Mouse (Mus musculus) small intestine, adult 2 months (tissue): Measurements from ENCODE around the gene Arpc2. TPM values are rescaled to one million over a fixed set of nuclear protein-coding genes. Genes with fewer than 3 reads are reported as not detected.

Source experiments
- H3K27ac ChIP-seq: fragments of 200-500 bp; 2 replicates; pipeline ENCODE4 v1.5.1; 2012; ENCODE audit warnings: low read depth, low read length, control low read depth, inconsistent platforms; ENCODE audit not compliant: insufficient read depth
- H3K27me3 ChIP-seq: fragments of 200-500 bp; 2 replicates; pipeline ENCODE4 v1.6.1; 2012; ENCODE audit warnings: mild to moderate bottlenecking, moderate library complexity, low read length, inconsistent platforms; ENCODE audit not compliant: control insufficient read depth, insufficient read depth
- H3K36me3 ChIP-seq: fragments of 200-500 bp; 2 replicates; pipeline ENCODE4 v1.6.1; 2012; ENCODE audit warnings: mild to moderate bottlenecking, low read length, control low read depth, inconsistent platforms; ENCODE audit not compliant: control insufficient read depth, insufficient read depth
- H3K4me1 ChIP-seq: fragments of 200-500 bp; 2 replicates; pipeline ENCODE4 v1.6.1; 2012; ENCODE audit warnings: low read length, inconsistent platforms, mixed read lengths; ENCODE audit not compliant: control insufficient read depth, insufficient read depth, insufficient read length
- H3K4me3 ChIP-seq: fragments of 200-500 bp; 2 replicates; pipeline ENCODE4 v1.5.1; 2012; ENCODE audit warnings: low read depth, mild to moderate bottlenecking, control low read depth, inconsistent platforms, low read length, moderate library complexity
- CTCF ChIP-seq: fragments of 200-500 bp; IDR thresholded peaks from 2 replicates; pipeline ENCODE4 v1.5.1; 2012; ENCODE audit warnings: low read depth, mild to moderate bottlenecking, control low read depth, inconsistent platforms, low read length, moderate library complexity, mixed read lengths; ENCODE audit not compliant: insufficient replicate concordance, insufficient read length; ENCODE audit errors: extremely low read depth
- POLR2A ChIP-seq: fragments of 200-500 bp; IDR thresholded peaks from 2 replicates; pipeline ENCODE4 v1.6.1; 2012; ENCODE audit warnings: low read depth, mild to moderate bottlenecking, control low read depth, inconsistent platforms, low read length, moderate library complexity
- WGBS: fragments of 180-500 bp; shearing (Covaris S2); methylation state at CpG from one replicate; pipeline ENCODE4 v1.1.7; 2018; 5-methylcytosine and 5-hydroxymethylcytosine counted together
- polyA plus RNA-seq: library from polyadenylated mRNA; depleted of rRNA; stranded (reverse); fragments of >200 nt; gene quantifications from 2 replicates; pipeline ENCODE4 v1.2.3, GENCODE M21; 2012; rRNA removed

Gene Arpc2
- polyA plus RNA-seq, 1 experiment: 323 TPM

DNA sequence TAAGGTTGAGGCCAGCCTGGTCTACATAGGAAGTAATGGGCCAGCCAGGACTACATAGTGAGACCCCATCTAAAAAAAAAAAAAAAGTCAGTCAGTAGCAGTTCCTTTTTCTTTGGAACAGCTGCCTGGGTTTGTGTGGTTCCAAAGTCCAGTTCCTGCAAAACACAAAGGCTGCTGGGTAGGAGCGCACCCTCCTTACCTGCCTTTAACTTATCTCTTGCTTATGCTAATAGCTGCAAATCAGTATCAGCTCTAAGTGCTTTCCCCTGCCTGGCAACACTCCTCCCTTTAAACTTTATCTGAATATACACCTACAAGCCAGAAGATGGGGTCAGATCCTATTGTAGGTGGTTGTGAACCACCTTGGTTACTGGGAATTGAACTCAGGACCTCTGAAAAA is 71.3 kb downstream of the Arpc2 start:
- 19% methylated on average over 1 of the region's 1 CpGs for WGBS
- peak overlapping the region; percentile 52 for H3K27ac ChIP-seq
- H3K36me3 ChIP-seq: no peaks in the 10 kb centered on the region
- H3K27me3 ChIP-seq: no peaks in the 10 kb centered on the region
- TF ChIP-seq POLR2A (no peak), CTCF (no peak)
- H3K4me1 ChIP-seq: peaks cover 19% of the 10 kb centered on the region
- no peak overlapping the region for H3K4me3 ChIP-seq

DNA sequence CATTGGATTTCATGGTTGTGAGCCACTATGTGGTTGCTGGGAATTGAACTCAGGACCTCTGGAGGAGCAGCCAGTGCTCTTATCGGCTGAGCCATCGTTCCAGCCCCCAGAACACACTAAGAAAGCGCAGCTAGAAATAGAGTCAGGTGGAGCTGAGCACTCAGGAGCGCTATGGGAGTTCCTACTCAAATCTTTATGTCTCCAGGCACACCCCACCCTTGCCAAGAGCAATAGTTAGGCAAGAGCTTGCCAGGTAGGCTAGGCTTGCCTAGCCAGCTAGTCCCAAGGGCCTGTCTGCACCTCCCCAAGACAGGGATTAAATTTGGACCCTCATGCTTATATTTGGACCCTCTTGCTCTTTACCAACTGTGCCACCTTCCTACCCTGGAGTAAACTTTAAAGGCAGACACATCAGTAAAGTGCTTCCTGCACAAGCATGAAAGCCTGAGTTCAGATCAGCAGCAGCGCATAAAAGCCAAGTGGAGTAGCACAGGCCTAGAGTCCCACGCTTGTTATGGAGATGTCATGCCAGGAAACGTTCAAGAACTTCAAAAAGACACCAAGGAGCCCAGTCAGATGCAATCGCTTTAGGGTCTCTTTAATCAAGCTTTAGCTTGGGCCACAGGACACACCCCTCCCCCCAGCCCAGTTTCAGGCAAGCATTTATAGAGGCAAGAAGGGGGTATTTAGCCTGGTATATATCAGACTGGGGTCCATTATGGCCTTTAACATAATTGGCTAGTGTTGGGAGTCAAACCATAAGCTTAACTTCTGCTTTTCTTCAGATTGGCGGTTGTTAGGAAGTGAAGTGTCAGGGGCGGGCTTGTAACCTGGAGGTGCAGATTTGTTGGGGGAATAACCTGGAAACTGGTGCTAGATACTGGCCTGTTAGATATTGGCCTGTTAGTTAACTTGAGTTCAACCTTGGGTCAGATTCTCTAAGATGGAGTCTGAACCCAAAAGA is 72.4 kb downstream of the Arpc2 start:
- TF ChIP-seq POLR2A: no peak
- TF ChIP-seq CTCF: no peak
- H3K27ac ChIP-seq: peak overlapping the region; percentile 52
- peaks cover 16% of the 10 kb centered on the region; the same call in 1 of the 2 replicates for H3K4me1 ChIP-seq
- 77% methylated on average over 10 of the region's 10 CpGs for WGBS
- no peaks in the 10 kb centered on the region for H3K27me3 ChIP-seq
- H3K36me3 ChIP-seq: no peaks in the 10 kb centered on the region
- no peak overlapping the region for H3K4me3 ChIP-seq

DNA sequence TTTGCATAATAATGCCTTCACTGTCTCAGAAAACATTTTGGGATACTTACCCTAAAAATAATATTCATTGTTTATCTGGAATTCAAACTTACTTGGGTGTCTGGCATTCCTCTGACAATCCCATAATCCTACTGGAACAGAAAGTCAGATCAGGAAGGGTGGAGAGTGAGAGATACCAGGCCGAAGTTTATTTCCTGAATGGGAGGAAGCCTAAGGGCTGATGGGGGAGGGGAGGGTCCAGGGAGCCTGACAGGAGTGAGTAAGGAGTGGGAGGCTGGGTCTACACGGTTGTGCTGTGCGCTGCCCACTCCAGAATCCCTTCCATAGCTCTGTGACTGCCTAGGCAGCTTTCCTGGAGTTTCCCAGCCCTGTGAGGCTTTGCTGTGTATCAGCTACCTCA is 73.9 kb downstream of the Arpc2 start:
- H3K27ac ChIP-seq: peak overlapping the region; percentile 28; the same call in 1 of the 2 replicates
- H3K4me3 ChIP-seq: no peak overlapping the region
- no peak for TF ChIP-seq POLR2A
- TF ChIP-seq CTCF: no peak
- H3K27me3 ChIP-seq: no peaks in the 10 kb centered on the region
- WGBS: 32% methylated on average over 3 of the region's 3 CpGs
- H3K36me3 ChIP-seq: no peaks in the 10 kb centered on the region
- H3K4me1 ChIP-seq: peaks cover 16% of the 10 kb centered on the region; the same call in 1 of the 2 replicates

DNA sequence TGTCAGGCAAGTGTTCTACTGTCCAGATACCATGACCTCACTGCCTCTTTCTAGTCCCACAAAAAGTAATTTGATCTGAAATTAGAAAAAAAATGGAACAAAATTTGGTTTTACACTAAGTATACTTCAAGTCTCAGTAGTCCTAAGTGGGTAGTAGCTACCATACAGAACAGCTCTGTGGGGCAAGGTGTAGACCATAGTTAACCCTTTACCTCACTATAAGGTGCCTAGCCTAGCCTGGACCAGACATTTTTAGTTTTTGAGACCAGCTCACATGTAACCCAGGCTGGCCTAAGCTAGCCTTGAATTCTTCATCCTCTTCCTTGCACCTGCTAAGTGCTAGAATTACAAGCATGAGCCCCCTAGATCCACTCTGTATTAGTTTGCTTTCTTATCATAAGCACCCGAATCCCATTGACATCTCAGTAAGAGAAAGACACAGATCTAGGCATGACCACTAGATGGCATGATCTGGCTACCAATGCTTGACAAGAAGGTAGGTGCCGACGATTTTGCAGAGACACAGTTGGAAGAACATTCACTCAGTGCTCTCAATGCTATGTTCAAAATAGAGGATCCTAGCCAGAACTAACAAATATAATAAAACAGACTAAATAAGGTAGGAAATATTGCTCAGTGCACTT is 77.3 kb downstream of the Arpc2 start:
- H3K27me3 ChIP-seq: no peaks in the 10 kb centered on the region
- H3K27ac ChIP-seq: peak overlapping the region; percentile 36; the same call in 1 of the 2 replicates
- WGBS: under 1% methylated on average over 3 of the region's 3 CpGs
- no peaks in the 10 kb centered on the region for H3K36me3 ChIP-seq
- H3K4me1 ChIP-seq: peaks cover 8% of the 10 kb centered on the region; the same call in 1 of the 2 replicates
- no peak overlapping the region for H3K4me3 ChIP-seq
- TF ChIP-seq CTCF: no peak
- no peak for TF ChIP-seq POLR2A

DNA sequence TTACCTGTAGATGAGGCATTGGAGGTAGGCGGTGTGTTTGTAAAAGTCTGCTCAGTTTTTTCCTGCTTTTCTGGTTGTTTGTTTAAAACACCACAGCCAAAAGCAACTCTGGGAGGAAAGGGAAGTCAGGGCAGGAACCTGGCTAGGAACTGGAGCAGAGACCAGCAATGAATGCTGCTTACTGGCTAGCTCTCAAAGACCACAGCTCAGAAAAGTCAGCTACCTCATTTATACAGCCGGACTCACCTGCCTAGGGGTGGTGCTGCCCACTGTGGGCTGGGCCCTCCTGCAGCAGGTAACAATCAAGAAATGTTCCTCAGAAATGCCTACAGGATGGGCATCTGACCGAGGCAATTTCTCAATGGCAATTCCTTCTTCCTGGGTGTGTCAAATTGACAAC is 78.9 kb downstream of the Arpc2 start:
- 60% methylated on average over 3 of the region's 3 CpGs for WGBS
- no peak for TF ChIP-seq CTCF
- no peak for TF ChIP-seq POLR2A
- H3K27ac ChIP-seq: no peak overlapping the region
- H3K27me3 ChIP-seq: no peaks in the 10 kb centered on the region
- H3K36me3 ChIP-seq: no peaks in the 10 kb centered on the region
- peaks cover 3% of the 10 kb centered on the region; the same call in 1 of the 2 replicates for H3K4me1 ChIP-seq
- H3K4me3 ChIP-seq: no peak overlapping the region

DNA sequence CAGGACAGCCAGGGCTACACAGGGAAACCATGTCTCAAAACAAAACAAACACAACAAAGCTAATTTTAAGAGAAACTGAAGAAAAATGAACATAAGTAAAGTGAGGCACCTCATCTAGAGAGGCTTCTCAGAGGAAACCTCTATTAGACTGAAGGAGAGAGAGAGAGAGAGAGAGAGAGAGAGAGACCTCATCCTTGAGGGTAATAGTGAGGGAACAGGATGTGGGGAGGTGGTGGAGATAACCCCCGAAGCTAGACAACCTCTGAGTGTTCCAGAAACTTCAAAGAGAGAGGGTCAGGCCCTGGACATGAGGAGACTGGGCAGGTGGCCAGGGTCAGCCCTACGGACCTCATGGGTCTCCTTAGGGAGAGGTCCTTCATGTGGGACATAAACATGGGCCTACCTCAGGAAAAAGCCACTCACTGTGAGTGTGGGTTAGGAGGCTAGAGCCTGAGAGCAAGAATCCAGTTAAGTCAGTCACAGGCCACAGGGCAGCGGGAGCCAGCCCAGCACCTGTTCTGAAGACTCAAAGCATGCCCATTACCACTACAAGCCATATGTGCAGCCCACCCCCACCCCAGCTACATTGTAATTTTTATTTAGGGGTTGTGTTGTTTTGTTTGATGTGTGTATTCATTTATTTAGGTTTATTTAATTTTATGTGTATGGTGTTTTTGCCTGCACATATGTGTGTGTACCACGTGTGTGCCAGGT is 80.4 kb downstream of the Arpc2 start:
- Histone ChIP-seq H3K4me3 (no peak overlapping the region), H3K27me3 (no peaks in the 10 kb centered on the region), H3K27ac (no peak overlapping the region), H3K36me3 (no peaks in the 10 kb centered on the region), H3K4me1 (no peaks in the 10 kb centered on the region)
- 77% methylated on average over 4 of the region's 4 CpGs for whole genome bisulfite sequencing
- no peak for TF ChIP-seq POLR2A
- no peak for TF ChIP-seq CTCF

Other genes starting within 250 kb of the Arpc2 start
- gene Tns1, start 111.6 kb upstream of the Arpc2 start, polyA plus RNA-seq: 79.6 and 87.0 TPM in 2 replicates
- 0.11 TPM in 1 of 2 replicates, not detected in the other for gene Rufy4, start 110.5 kb upstream of the Arpc2 start, polyA plus RNA-seq
- gene Cxcr2, start 82.1 kb upstream of the Arpc2 start, polyA plus RNA-seq: 0.11 and 0.41 TPM in 2 replicates
- not detected in 2 replicates for gene Cxcr1, start 41.5 kb upstream of the Arpc2 start, polyA plus RNA-seq
- gene Gpbar1, start 42.5 kb downstream of the Arpc2 start, polyA plus RNA-seq: 1.8 and 3.1 TPM in 2 replicates
- gene Aamp, start 48.7 kb downstream of the Arpc2 start, polyA plus RNA-seq: 81.6 and 160 TPM in 2 replicates
- 36.9 and 62.6 TPM in 2 replicates for gene Pnkd, start 48.8 kb downstream of the Arpc2 start, polyA plus RNA-seq
- gene Tmbim1, start 69.5 kb downstream of the Arpc2 start, polyA plus RNA-seq: 497 and 689 TPM in 2 replicates
- gene Catip, start 126.0 kb downstream of the Arpc2 start, polyA plus RNA-seq: 0.05 and 0.39 TPM in 2 replicates
- gene Slc11a1, start 139.1 kb downstream of the Arpc2 start, polyA plus RNA-seq: 12.7 and 17.9 TPM in 2 replicates
- gene Ctdsp1, start 155.4 kb downstream of the Arpc2 start, polyA plus RNA-seq: 58.4 and 177 TPM in 2 replicates
- 198 and 892 TPM in 2 replicates for gene Vil1, start 173.3 kb downstream of the Arpc2 start, polyA plus RNA-seq